Mouse (Mus musculus): ENCODE measurements at regions not wholly inside any gene's neighbourhood (a gene's known extent, or its start where the extent isn't known, plus 50 kb on each side); places are given as distances from the start of the nearest gene placed in this dataset. TPM values are rescaled to one million over a fixed set of nuclear protein-coding genes. Genes with fewer than 3 reads are reported as not detected.

- WGBS, result 84% methylated on average over 2 of the region's 2 CpGs
- no peak for ATAC-seq (ENCODE audit: low FRiP score, low read depth)
- Histone ChIP-seq H3K4me2 (replicated peaks) (no peak overlapping the region), H3K4me3 (no peak overlapping the region), H3K9ac (replicated peaks) (no peak overlapping the region), H3K36me3 (no peaks in the 10 kb centered on the region), H3K27me3 (no peaks in the 10 kb centered on the region), H3K27ac (replicated peaks) (no peak overlapping the region), H3K4me1 (no peaks in the 10 kb centered on the region), H3K9me3 (no peaks in the 10 kb centered on the region)
These were observed 115.7 kb upstream of the Ell2 start for GRCm38 (mm10) chr13:75590836-75591235.

- H3K4me3 ChIP-seq, result no peak overlapping the region
- H3K27ac ChIP-seq (replicated peaks), result no peak overlapping the region
- H3K4me1 ChIP-seq, result no peaks in the 10 kb centered on the region
- no peak for ATAC-seq (ENCODE audit: low FRiP score, low read depth)
- no peaks in the 10 kb centered on the region for H3K36me3 ChIP-seq
- no peaks in the 10 kb centered on the region for H3K27me3 ChIP-seq
- 86% methylated on average over 2 of the region's 2 CpGs for WGBS
- H3K9me3 ChIP-seq, result no peaks in the 10 kb centered on the region
- no peak overlapping the region for H3K4me2 ChIP-seq (replicated peaks)
- no peak overlapping the region for H3K9ac ChIP-seq (replicated peaks)
These were observed 109.7 kb upstream of the Ell2 start for GRCm38 (mm10) chr13:75596856-75597255.

GRCm38 (mm10) chr13:75598186-75598585 is 108.4 kb upstream of the Ell2 start:
- Histone ChIP-seq H3K9ac (replicated peaks) (no peak overlapping the region), H3K27me3 (no peaks in the 10 kb centered on the region), H3K9me3 (no peaks in the 10 kb centered on the region), H3K27ac (replicated peaks) (no peak overlapping the region), H3K4me2 (replicated peaks) (no peak overlapping the region), H3K4me1 (no peaks in the 10 kb centered on the region), H3K4me3 (no peak overlapping the region), H3K36me3 (no peaks in the 10 kb centered on the region)
- ATAC-seq (ENCODE audit: low FRiP score, low read depth), result no peak

GRCm38 (mm10) chr13:75598675-75599074 is 107.9 kb upstream of the Ell2 start:
- Histone ChIP-seq H3K9ac (replicated peaks) (no peak overlapping the region), H3K4me2 (replicated peaks) (no peak overlapping the region), H3K9me3 (no peaks in the 10 kb centered on the region), H3K4me3 (no peak overlapping the region), H3K27me3 (no peaks in the 10 kb centered on the region), H3K36me3 (no peaks in the 10 kb centered on the region), H3K4me1 (no peaks in the 10 kb centered on the region), H3K27ac (replicated peaks) (no peak overlapping the region)
- ATAC-seq (ENCODE audit: low FRiP score, low read depth), result no peak
- 91% methylated on average over 1 of the region's 1 CpGs for WGBS

GRCm38 (mm10) chr13:75623229-75623628 is 83.3 kb upstream of the Ell2 start:
- H3K4me2 ChIP-seq (replicated peaks), result no peak overlapping the region
- H3K27ac ChIP-seq (replicated peaks), result no peak overlapping the region
- H3K4me3 ChIP-seq, result no peak overlapping the region
- no peaks in the 10 kb centered on the region for H3K4me1 ChIP-seq
- no peaks in the 10 kb centered on the region for H3K9me3 ChIP-seq
- H3K27me3 ChIP-seq, result no peaks in the 10 kb centered on the region
- WGBS, result 89% methylated on average over 3 of the region's 3 CpGs
- no peaks in the 10 kb centered on the region for H3K36me3 ChIP-seq
- no peak overlapping the region for H3K9ac ChIP-seq (replicated peaks)
- ATAC-seq (ENCODE audit: low FRiP score, low read depth), result no peak

GRCm38 (mm10) chr13:75627405-75627804 is 79.2 kb upstream of the Ell2 start:
- Histone ChIP-seq H3K4me3 (no peak overlapping the region), H3K36me3 (no peaks in the 10 kb centered on the region), H3K9me3 (no peaks in the 10 kb centered on the region), H3K4me2 (replicated peaks) (no peak overlapping the region), H3K4me1 (no peaks in the 10 kb centered on the region), H3K27ac (replicated peaks) (no peak overlapping the region), H3K27me3 (no peaks in the 10 kb centered on the region), H3K9ac (replicated peaks) (no peak overlapping the region)
- 75% methylated on average over 1 of the region's 1 CpGs for WGBS
- ATAC-seq (ENCODE audit: low FRiP score, low read depth), result no peak

GRCm38 (mm10) chr13:75631048-75631447 is 75.5 kb upstream of the Ell2 start:
- no peak for ATAC-seq (ENCODE audit: low FRiP score, low read depth)

GRCm38 (mm10) chr13:75647513-75647912 is 59.0 kb upstream of the Ell2 start:
- no peaks in the 10 kb centered on the region for H3K4me1 ChIP-seq
- ATAC-seq (ENCODE audit: low FRiP score, low read depth), result no peak
- H3K9ac ChIP-seq (replicated peaks), result no peak overlapping the region
- no peak overlapping the region for H3K27ac ChIP-seq (replicated peaks)
- no peak overlapping the region for H3K4me3 ChIP-seq
- 77% methylated on average over 1 of the region's 1 CpGs for WGBS
- no peaks in the 10 kb centered on the region for H3K36me3 ChIP-seq
- peaks cover 2% of the 10 kb centered on the region; the same call in 1 of the 2 replicates for H3K9me3 ChIP-seq
- H3K27me3 ChIP-seq, result no peaks in the 10 kb centered on the region
- no peak overlapping the region for H3K4me2 ChIP-seq (replicated peaks)

More at GRCm38 (mm10) chr13:75631048-75631447, 75.5 kb upstream of the Ell2 start:
- H3K36me3 ChIP-seq, result no peaks in the 10 kb centered on the region
- 92% methylated on average over 1 of the region's 1 CpGs for WGBS
- no peaks in the 10 kb centered on the region for H3K4me1 ChIP-seq
- no peak overlapping the region for H3K27ac ChIP-seq (replicated peaks)
- H3K27me3 ChIP-seq, result no peaks in the 10 kb centered on the region
- no peak overlapping the region for H3K4me3 ChIP-seq
- no peaks in the 10 kb centered on the region for H3K9me3 ChIP-seq
- H3K9ac ChIP-seq (replicated peaks), result no peak overlapping the region
- no peak overlapping the region for H3K4me2 ChIP-seq (replicated peaks)

GRCm38 (mm10) chr13:75651941-75652340 is 54.6 kb upstream of the Ell2 start:
- Histone ChIP-seq H3K4me3 (no peak overlapping the region), H3K9me3 (no peaks in the 10 kb centered on the region), H3K9ac (replicated peaks) (no peak overlapping the region), H3K27ac (replicated peaks) (no peak overlapping the region), H3K4me2 (replicated peaks) (no peak overlapping the region), H3K36me3 (no peaks in the 10 kb centered on the region), H3K27me3 (no peaks in the 10 kb centered on the region), H3K4me1 (no peaks in the 10 kb centered on the region)
- ATAC-seq (ENCODE audit: low FRiP score, low read depth), result no peak
- 86% methylated on average over 3 of the region's 3 CpGs for whole genome bisulfite sequencing

- H3K9me3 ChIP-seq, result no peaks in the 10 kb centered on the region
- no peak for ATAC-seq (ENCODE audit: low FRiP score, low read depth)
- H3K27me3 ChIP-seq, result no peaks in the 10 kb centered on the region
- 74% methylated on average over 2 of the region's 2 CpGs for WGBS
- H3K9ac ChIP-seq (replicated peaks), result no peak overlapping the region
- H3K27ac ChIP-seq (replicated peaks), result no peak overlapping the region
- no peaks in the 10 kb centered on the region for H3K36me3 ChIP-seq
- H3K4me3 ChIP-seq, result no peak overlapping the region
- no peaks in the 10 kb centered on the region for H3K4me1 ChIP-seq
- no peak overlapping the region for H3K4me2 ChIP-seq (replicated peaks)
These were observed 53.6 kb upstream of the Ell2 start for GRCm38 (mm10) chr13:75652966-75653365.

MicroRNA genes in the stretch of these regions (microRNA counts, 519-probe panel; counts per million panel counts)
- microRNA mmu-miR-682, result not detected

Small RNAs in the stretch of these regions (microRNA-seq; reads per million reads assigned to microRNA genes)
- not detected for gene Mir682
